Mouse (Mus musculus) forebrain, embryonic 16.5 days (tissue): ENCODE measurements around the gene Wwox. TPM values are rescaled to one million over a fixed set of nuclear protein-coding genes. Genes with fewer than 3 reads are reported as not detected.

Experiments used
- ATAC-seq: fragments of 200-750 bp; cut with Nextera tagmentation; 2 replicates; pipeline ENCODE4 v1.8.0; 2017; ENCODE audit warnings: mild to moderate bottlenecking, moderate library complexity
- H3K27ac ChIP-seq: fragments of 300-500 bp; sonication (generic); 2 replicates; pipeline ENCODE4 v1.5.1; 2014; ENCODE audit warnings: low read length, control low read depth
- H3K27me3 ChIP-seq: fragments of 300-500 bp; sonication (generic); replicated peaks from 2 replicates; pipeline ENCODE4 v1.6.1; 2014; ENCODE audit warnings: low read length; ENCODE audit not compliant: control insufficient read depth, insufficient read depth
- H3K36me3 ChIP-seq: fragments of 300-500 bp; sonication (generic); 2 replicates; pipeline ENCODE4 v1.6.1; 2014; ENCODE audit not compliant: control insufficient read depth, insufficient read depth
- H3K4me1 ChIP-seq: fragments of 300-500 bp; sonication (generic); replicated peaks from 2 replicates; pipeline ENCODE4 v1.6.1; 2014; ENCODE audit warnings: low read length; ENCODE audit not compliant: control insufficient read depth, insufficient read depth
- H3K4me2 ChIP-seq: fragments of 300-500 bp; sonication (generic); 2 replicates; pipeline ENCODE4 v1.6.1; 2014; ENCODE audit warnings: mild to moderate bottlenecking, low read length, control low read depth
- H3K4me3 ChIP-seq: fragments of 300-500 bp; sonication (generic); replicated peaks from 2 replicates; pipeline ENCODE4 v1.5.1; 2014; ENCODE audit warnings: mild to moderate bottlenecking, low read length, control low read depth
- H3K9ac ChIP-seq: fragments of 300-500 bp; sonication (generic); replicated peaks from 2 replicates; pipeline ENCODE4 v1.6.1; 2014; ENCODE audit warnings: low read depth, low read length, control low read depth
- H3K9me3 ChIP-seq: fragments of 300-500 bp; sonication (generic); 2 replicates; pipeline ENCODE4 v1.6.1; 2016; ENCODE audit warnings: low read length; ENCODE audit not compliant: control insufficient read depth
- WGBS: fragments of 180-500 bp; shearing (Covaris S2); extraction: QIAGEN DNeasy Blood & Tissue Kit; methylation state at CpG from one replicate; pipeline ENCODE4 v1.1.7; 2014; 5-methylcytosine and 5-hydroxymethylcytosine counted together
- polyA plus RNA-seq: library from polyadenylated mRNA; unstranded; fragments of >200 nt; fragmentation: Nextera tagmentation; extraction: Ambion mirVana; gene quantifications from 2 replicates; pipeline ENCODE4 v1.2.1, GENCODE M21; 2015

Gene Wwox
- polyA plus RNA-seq, 1 experiment from 2014 or later: 11.4 TPM

- H3K27ac ChIP-seq: no peak overlapping the region
- H3K4me2 ChIP-seq: no peak overlapping the region
- WGBS: 78% methylated on average over 5 of the region's 5 CpGs
- H3K9ac ChIP-seq: no peak overlapping the region
- H3K4me1 ChIP-seq: no peaks in the 10 kb centered on the region
- H3K9me3 ChIP-seq: no peaks in the 10 kb centered on the region
- no peak for ATAC-seq
- no peaks in the 10 kb centered on the region for H3K36me3 ChIP-seq
- no peak overlapping the region for H3K4me3 ChIP-seq
- H3K27me3 ChIP-seq: no peaks in the 10 kb centered on the region
These were observed 196.9 kb downstream of the Wwox start for GRCm38 (mm10) chr8:114636376-114636775.

GRCm38 (mm10) chr8:114641809-114642208, 202.4 kb downstream of the Wwox start:
- Histone ChIP-seq H3K4me3 (no peak overlapping the region), H3K9ac (no peak overlapping the region), H3K27me3 (no peaks in the 10 kb centered on the region), H3K9me3 (no peaks in the 10 kb centered on the region), H3K4me2 (no peak overlapping the region), H3K27ac (no peak overlapping the region), H3K36me3 (no peaks in the 10 kb centered on the region), H3K4me1 (no peaks in the 10 kb centered on the region)
- ATAC-seq: no peak
- WGBS: 84% methylated on average over 9 of the region's 9 CpGs

- no peak for ATAC-seq
- 0 out of 2 replicates have a peak overlapping the region, but pooled peaks have one; percentile 3 for H3K4me3 ChIP-seq
- WGBS: 33% methylated on average over 14 of the region's 14 CpGs
These were observed 211.3 kb downstream of the Wwox start for GRCm38 (mm10) chr8:114650789-114651188.

GRCm38 (mm10) chr8:114657789-114658188, 218.3 kb downstream of the Wwox start:
- H3K9me3 ChIP-seq: no peaks in the 10 kb centered on the region
- H3K27ac ChIP-seq: no peak overlapping the region
- no peaks in the 10 kb centered on the region for H3K4me1 ChIP-seq
- H3K36me3 ChIP-seq: no peaks in the 10 kb centered on the region
- H3K4me3 ChIP-seq: no peak overlapping the region
- no peak overlapping the region for H3K9ac ChIP-seq
- H3K27me3 ChIP-seq: no peaks in the 10 kb centered on the region
- WGBS: 56% methylated on average over 4 of the region's 4 CpGs
- H3K4me2 ChIP-seq: no peak overlapping the region
- no peak for ATAC-seq

More at GRCm38 (mm10) chr8:114650789-114651188, 211.3 kb downstream of the Wwox start:
- Histone ChIP-seq H3K9ac (no peak overlapping the region), H3K36me3 (no peaks in the 10 kb centered on the region), H3K27me3 (peaks cover 5% of the 10 kb centered on the region; the same call in 1 of the 2 replicates), H3K4me2 (peak overlapping the region; percentile 39), H3K4me1 (peaks cover 5% of the 10 kb centered on the region; the same call in 1 of the 2 replicates), H3K9me3 (no peaks in the 10 kb centered on the region), H3K27ac (no peak overlapping the region)

- Histone ChIP-seq H3K4me3 (no peak overlapping the region), H3K27ac (no peak overlapping the region), H3K4me1 (no peaks in the 10 kb centered on the region), H3K36me3 (no peaks in the 10 kb centered on the region), H3K9me3 (no peaks in the 10 kb centered on the region), H3K4me2 (no peak overlapping the region), H3K9ac (no peak overlapping the region), H3K27me3 (no peaks in the 10 kb centered on the region)
- 66% methylated on average over 4 of the region's 4 CpGs for WGBS
- no peak for ATAC-seq
These were observed 219.0 kb downstream of the Wwox start for GRCm38 (mm10) chr8:114658475-114658874.

GRCm38 (mm10) chr8:114663053-114663452, 223.6 kb downstream of the Wwox start:
- H3K4me3 ChIP-seq: no peak overlapping the region
- H3K4me1 ChIP-seq: no peaks in the 10 kb centered on the region
- no peak overlapping the region for H3K9ac ChIP-seq
- WGBS: 72% methylated on average over 7 of the region's 7 CpGs
- H3K27ac ChIP-seq: no peak overlapping the region
- no peak overlapping the region for H3K4me2 ChIP-seq
- H3K36me3 ChIP-seq: no peaks in the 10 kb centered on the region
- H3K27me3 ChIP-seq: no peaks in the 10 kb centered on the region
- no peaks in the 10 kb centered on the region for H3K9me3 ChIP-seq
- ATAC-seq: no peak

- 60% methylated on average over 6 of the region's 6 CpGs for WGBS
These were observed 226.1 kb downstream of the Wwox start for GRCm38 (mm10) chr8:114665521-114665920.

GRCm38 (mm10) chr8:114670801-114671200, 231.3 kb downstream of the Wwox start:
- Histone ChIP-seq H3K4me3 (no peak overlapping the region), H3K27me3 (no peaks in the 10 kb centered on the region), H3K9ac (no peak overlapping the region), H3K4me1 (peaks cover 6% of the 10 kb centered on the region), H3K27ac (no peak overlapping the region), H3K9me3 (no peaks in the 10 kb centered on the region), H3K36me3 (no peaks in the 10 kb centered on the region), H3K4me2 (no peak overlapping the region)
- 49% methylated on average over 6 of the region's 6 CpGs for WGBS
- no peak for ATAC-seq

More at GRCm38 (mm10) chr8:114665521-114665920, 226.1 kb downstream of the Wwox start:
- Histone ChIP-seq H3K4me3 (no peak overlapping the region), H3K4me2 (no peak overlapping the region), H3K4me1 (no peaks in the 10 kb centered on the region), H3K27me3 (no peaks in the 10 kb centered on the region), H3K9me3 (no peaks in the 10 kb centered on the region), H3K36me3 (no peaks in the 10 kb centered on the region), H3K9ac (no peak overlapping the region), H3K27ac (no peak overlapping the region)
- no peak for ATAC-seq

GRCm38 (mm10) chr8:114671237-114671674, 231.8 kb downstream of the Wwox start:
- Histone ChIP-seq H3K9me3 (no peaks in the 10 kb centered on the region), H3K4me3 (no peak overlapping the region), H3K27ac (no peak overlapping the region), H3K27me3 (no peaks in the 10 kb centered on the region), H3K36me3 (no peaks in the 10 kb centered on the region), H3K4me1 (peaks cover 6% of the 10 kb centered on the region), H3K4me2 (no peak overlapping the region), H3K9ac (no peak overlapping the region)
- ATAC-seq: no peak
- WGBS: 53% methylated on average over 9 of the region's 9 CpGs

GRCm38 (mm10) chr8:114673416-114673815, 234.0 kb downstream of the Wwox start:
- WGBS: 95% methylated on average over 3 of the region's 3 CpGs
- Histone ChIP-seq H3K27ac (no peak overlapping the region), H3K4me1 (peaks cover 6% of the 10 kb centered on the region), H3K36me3 (no peaks in the 10 kb centered on the region), H3K9me3 (no peaks in the 10 kb centered on the region), H3K4me2 (no peak overlapping the region), H3K9ac (no peak overlapping the region), H3K4me3 (no peak overlapping the region), H3K27me3 (no peaks in the 10 kb centered on the region)
- no peak for ATAC-seq
